Mouse (Mus musculus): ENCODE measurements around the gene Clec16a.

DNA sequence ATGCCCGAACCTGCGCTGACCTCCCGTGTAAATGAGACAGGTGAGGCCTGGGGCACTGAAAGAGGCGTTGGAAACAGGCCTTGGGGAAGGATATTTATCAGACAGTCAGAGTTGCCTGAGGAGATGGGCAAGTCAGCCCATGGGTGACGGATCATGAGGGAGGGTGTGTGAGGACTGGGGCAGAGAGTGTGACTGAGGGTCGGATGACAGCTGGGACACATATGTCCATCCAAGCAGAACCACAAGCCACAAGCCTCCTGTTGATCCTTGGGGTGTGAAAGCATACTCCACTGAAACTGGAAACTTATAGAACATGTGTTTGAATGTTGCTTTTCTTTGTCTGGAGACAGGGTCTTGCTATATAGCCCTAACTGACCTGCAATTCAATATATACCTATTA, 36.4 kb upstream of the Clec16a start:
- TF ChIP-seq EP300 (IDR thresholded peaks at IDR 0.05; ENCODE audit: low read depth) (no peak), CTCF (IDR thresholded peaks at IDR 0.05; ENCODE audit: low read depth) (no peak)

All from liver, embryonic 14.5 days (tissue).